8 mouse cellular contexts compared by ENCODE assay signal in the genomic region with DNA sequence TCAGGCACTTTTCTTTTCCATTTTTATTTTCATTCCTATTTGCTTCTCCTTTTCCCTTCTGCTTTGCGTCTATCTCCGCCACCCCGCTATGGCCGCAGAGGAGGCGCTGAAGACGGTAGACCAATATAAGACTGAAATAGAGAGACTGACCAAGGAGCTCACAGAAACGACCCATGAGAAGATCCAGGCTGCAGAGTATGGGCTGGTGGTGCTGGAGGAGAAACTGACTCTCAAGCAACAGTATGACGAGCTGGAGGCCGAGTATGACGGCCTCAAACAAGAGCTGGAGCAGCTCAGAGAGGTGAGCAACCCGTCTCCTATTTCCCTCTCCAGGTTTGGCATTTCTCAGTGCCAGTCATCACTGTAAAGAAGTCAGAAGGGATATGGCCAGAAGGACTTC. TPM values are rescaled to one million over a fixed set of nuclear protein-coding genes. Genes with fewer than 3 reads are reported as not detected.
DNase-seq lines count a peak whose midpoint lies in the region; ATAC-seq and TF ChIP-seq lines count a peak whose summit lies in the region.

No protein-coding gene starts in this region.

- H3K27ac ChIP-seq in forebrain, embryonic 13.5 days = peak overlapping the region; percentile 84
- H3K27ac ChIP-seq in liver, embryonic 14.5 days = no peak overlapping the region

- peak overlapping the region; percentile 65 for H3K4me2 ChIP-seq in forebrain, embryonic 13.5 days
- peak overlapping the region; percentile 69 for H3K4me2 ChIP-seq in liver, embryonic 14.5 days (ENCODE audit: low read depth)

- H3K4me1 ChIP-seq in forebrain, embryonic 13.5 days = peaks cover 10% of the 10 kb centered on the region
- peaks cover 0 to 7% of the 10 kb centered on the region in 2 experiments; a peak in 2 of 4 replicates for H3K4me1 ChIP-seq in liver, embryonic 14.5 days (replicated peaks; ENCODE audit: control insufficient read depth in 2 of 2, insufficient read depth in 2 of 2, low read length in 1 of 2)

- peak overlapping the region; percentile 83 for H3K9ac ChIP-seq in forebrain, embryonic 13.5 days
- peak overlapping the region; percentile 49 for H3K9ac ChIP-seq in liver, embryonic 14.5 days (replicated peaks)

- ATAC-seq in cerebellum, adult (ENCODE audit: insufficient number of reproducible peaks, low FRiP score, low TSS enrichment) = peak; percentile 60
- ATAC-seq in forebrain, embryonic 13.5 days = peak; percentile 42
- peak; percentile 47; the same call in 1 of the 2 replicates for ATAC-seq in liver, embryonic 14.5 days (ENCODE audit: insufficient read depth)

- H3K4me3 ChIP-seq in forebrain, embryonic 13.5 days = peak overlapping the region; percentile 75
- peak overlapping the region; percentile 54 to 60 for H3K4me3 ChIP-seq in liver, embryonic 14.5 days (ENCODE audit: insufficient read depth in 1 of 2, low read depth in 2 of 2, low read length in 2 of 2)

- H3K36me3 ChIP-seq in forebrain, embryonic 13.5 days (ENCODE audit: poor library complexity, severe bottlenecking) = 0 out of 2 replicates have a peak, but pooled peaks cover 1% of the 10 kb centered on the region
- no peaks in the 10 kb centered on the region for H3K36me3 ChIP-seq in liver, embryonic 14.5 days (replicated peaks; ENCODE audit: control insufficient read depth, insufficient read depth, low read depth)
- H3K36me3 ChIP-seq in splenic B cell, adult 2 months (ENCODE audit: control insufficient read depth, insufficient read depth, low read length, poor library complexity, severe bottlenecking) = no peaks in the 10 kb centered on the region

- no peak for TF ChIP-seq CTCF in liver, embryonic 14.5 days (IDR thresholded peaks at IDR 0.05; ENCODE audit: low read depth)

- DNase-seq in urinary bladder, adult 2 months (ENCODE audit: low spot score) = peak; percentile 24
- no peak for DNase-seq in urinary bladder, adult 18-20 months (ENCODE audit: low spot score in 2 of 2)
- peak; percentile 15 for DNase-seq in kidney, adult 9 months
- DNase-seq in liver, embryonic 14.5 days (ENCODE audit: low read depth in 3 of 3, low spot score in 3 of 3) = no peak
- DNase-seq in splenic B cell, adult 2 months (ENCODE audit: low read depth, low spot score) = peak; percentile 11
- no peak for DNase-seq in testis, postnatal 14 days (ENCODE audit: low spot score)

- TF ChIP-seq EP300 in liver, embryonic 14.5 days (IDR thresholded peaks at IDR 0.05; ENCODE audit: low read depth) = no peak

- H3K27me3 ChIP-seq in forebrain, embryonic 13.5 days = no peaks in the 10 kb centered on the region
- H3K27me3 ChIP-seq in liver, embryonic 14.5 days (ENCODE audit: control insufficient read depth, insufficient read depth, low read length) = no peaks in the 10 kb centered on the region
- H3K27me3 ChIP-seq in splenic B cell, adult 2 months (ENCODE audit: control insufficient read depth, insufficient read depth, low read length, poor library complexity, severe bottlenecking) = no peaks in the 10 kb centered on the region

- no peaks in the 10 kb centered on the region for H3K9me3 ChIP-seq in forebrain, embryonic 13.5 days (replicated peaks)
- no peaks in the 10 kb centered on the region for H3K9me3 ChIP-seq in liver, embryonic 14.5 days (ENCODE audit: control insufficient read depth, low read length)

- 3% methylated on average over 11 of the region's 11 CpGs for WGBS in forebrain, embryonic 13.5 days
- 2% methylated on average over 11 of the region's 11 CpGs for WGBS in liver, embryonic 14.5 days (ENCODE audit: insufficient replicate concordance)

RNA-seq across cellular contexts. Expression of gene Bicd1, which starts 0.7 kb away (rescaled TPM):
- 4.7 and 6.4 TPM in 2 replicates for polyA plus RNA-seq in urinary bladder, adult 2 months (2012; rRNA removed)
- 29.6 and 33.8 TPM in 2 replicates for polyA plus RNA-seq in forebrain, embryonic 13.5 days (2015; fragmentation: Nextera tagmentation; extraction: Ambion mirVana)
- polyA plus RNA-seq in liver, embryonic 14.5 days (2012; rRNA removed) = 0.20 and 0.80 TPM in 2 replicates
- polyA plus RNA-seq in liver, embryonic 14.5 days (2014; fragmentation: Nextera tagmentation; extraction: Ambion mirVana) = 0.32 and 0.75 TPM in 2 replicates

Comparison
In these comparisons a context has a peak if more than half of its experiments do, and no peak if none do; other contexts are left out.
1. DNase-seq: peak in urinary bladder, adult 2 months (single experiment), kidney, adult 9 months (single experiment) and splenic B cell, adult 2 months (single experiment); none in urinary bladder, adult 18-20 months (0 of 2), liver, embryonic 14.5 days (0 of 3) and testis, postnatal 14 days (single experiment).
2. Peak in every context shown above with its lines, with median percentiles within 50 percentile points of each other: ATAC-seq.